Mouse (Mus musculus) CH12.LX (cell line): Measurements from ENCODE around the gene Cytip. TPM values are rescaled to one million over a fixed set of nuclear protein-coding genes. Genes with fewer than 3 reads are reported as not detected.

Source experiments
- DNase-seq: peaks from one replicate; pipeline ENCODE4 v3.0.0-alpha.2; 2013; ENCODE audit errors: extremely low read depth
- H3K27ac ChIP-seq: 2 replicates; pipeline ENCODE4 v1.5.1; 2012; ENCODE audit warnings: low read depth, mild to moderate bottlenecking, control low read depth, moderate library complexity; ENCODE audit not compliant: insufficient read depth
- H3K27me3 ChIP-seq: replicated peaks from 2 replicates; pipeline ENCODE3; 2012; ENCODE audit warnings: inconsistent platforms
- H3K36me3 ChIP-seq, 2 experiments: replicated peaks in 1 of 2; 2 replicates each; pipeline versions ENCODE3 to v1.6.1; 2012; ENCODE audit warnings: inconsistent platforms in 1 of 2, low read length in 1 of 2, mild to moderate bottlenecking in 1 of 2, mixed read lengths in 1 of 2, moderate library complexity in 1 of 2; ENCODE audit not compliant: control insufficient read depth in 1 of 2, insufficient read depth in 1 of 2
- H3K4me1 ChIP-seq, 2 experiments: 2 replicates each; pipeline ENCODE4 v1.6.1; 2012; ENCODE audit warnings: inconsistent platforms in 1 of 2, moderate library complexity in 1 of 2; ENCODE audit not compliant: insufficient read depth in 2 of 2, control insufficient read depth in 1 of 2
- H3K4me2 ChIP-seq: 2 replicates; pipeline ENCODE4 v1.6.1; 2012; ENCODE audit warnings: low read depth, mild to moderate bottlenecking, control low read depth; ENCODE audit not compliant: poor library complexity, insufficient read depth, severe bottlenecking
- H3K4me3 ChIP-seq, 3 experiments: fragments of 150-350 bp in 1 of 3; sonication (generic) in 1 of 3; replicated peaks in 1 of 3; 2 replicates each; pipeline versions ENCODE3 to v1.5.1; 2011 to 2012; ENCODE audit warnings: low read depth in 2 of 3, low read length in 2 of 3, mild to moderate bottlenecking in 2 of 3, moderate library complexity in 2 of 3, control low read depth in 1 of 3, improper control_type of control experiment in 1 of 3, inconsistent platforms in 1 of 3, mixed read lengths in 1 of 3; ENCODE audit not compliant: poor library complexity in 1 of 3
- H3K79me2 ChIP-seq: replicated peaks from 2 replicates; pipeline ENCODE4 v1.6.1; 2012; ENCODE audit warnings: mild to moderate bottlenecking, moderate library complexity; ENCODE audit not compliant: control insufficient read depth, poor library complexity, insufficient read depth, severe bottlenecking; ENCODE audit errors: extremely low read depth
- H3K9ac ChIP-seq: 2 replicates; pipeline ENCODE4 v1.6.1; 2012; ENCODE audit warnings: low read depth, mild to moderate bottlenecking, control low read depth, moderate library complexity; ENCODE audit not compliant: insufficient read depth
- H3K9me3 ChIP-seq: replicated peaks from 2 replicates; pipeline ENCODE3; 2012; ENCODE audit warnings: low read length, inconsistent platforms, mixed read lengths
- CHD2 ChIP-seq: IDR thresholded peaks from 2 replicates; pipeline ENCODE4 v1.6.1; 2011; ENCODE audit warnings: low read length, improper control_type of control experiment
- CTCF ChIP-seq, 2 experiments: IDR thresholded peaks in 1 of 2; conservative IDR thresholded peaks in 1 of 2; 2 replicates each; pipeline ENCODE4 v1.5.1; 2011 to 2012; ENCODE audit warnings: low read depth in 2 of 2, low read length in 2 of 2, improper control_type of control experiment in 1 of 2, inconsistent platforms in 1 of 2, mild to moderate bottlenecking in 1 of 2, moderate library complexity in 1 of 2
- GABPA ChIP-seq: IDR thresholded peaks from 2 replicates; pipeline ENCODE4 v1.6.1; 2012; ENCODE audit warnings: low read depth, low read length, improper control_type of control experiment, inconsistent platforms; ENCODE audit not compliant: insufficient replicate concordance
- HCFC1 ChIP-seq: IDR thresholded peaks from 2 replicates; pipeline ENCODE4 v1.6.1; 2012; ENCODE audit warnings: low read depth, mild to moderate bottlenecking, inconsistent platforms, low read length, improper control_type of control experiment
- IRF4 ChIP-seq: IDR thresholded peaks from 2 replicates; pipeline ENCODE4 v1.6.1; 2014; ENCODE audit warnings: low read depth, mild to moderate bottlenecking, inconsistent platforms, low read length, improper control_type of control experiment
- MAFK ChIP-seq: IDR thresholded peaks from 2 replicates; pipeline ENCODE4 v1.6.1; 2011; ENCODE audit warnings: low read length, improper control_type of control experiment; ENCODE audit not compliant: insufficient replicate concordance
- MEF2A ChIP-seq: IDR thresholded peaks from 2 replicates; pipeline ENCODE4 v1.6.1; 2014; ENCODE audit warnings: low read depth, mild to moderate bottlenecking, inconsistent platforms, low read length, improper control_type of control experiment, borderline replicate concordance
- NELFE ChIP-seq: IDR thresholded peaks from 2 replicates; pipeline ENCODE4 v1.6.1; 2011; ENCODE audit warnings: low read depth, low read length, improper control_type of control experiment
- PAX5 ChIP-seq: IDR thresholded peaks from 2 replicates; pipeline ENCODE4 v1.6.1; 2012; ENCODE audit warnings: low read length, inconsistent platforms, mixed read lengths
- POLR2A ChIP-seq: IDR thresholded peaks from 2 replicates; pipeline ENCODE4 v1.6.1; 2011; ENCODE audit warnings: low read depth, mild to moderate bottlenecking, improper control_type of control experiment, low read length
- RAD21 ChIP-seq: IDR thresholded peaks from 2 replicates; pipeline ENCODE4 v1.6.1; 2011; ENCODE audit warnings: low read depth, mild to moderate bottlenecking, low read length, improper control_type of control experiment, moderate library complexity
- RCOR1 ChIP-seq: conservative IDR thresholded peaks from 2 replicates; pipeline ENCODE4 v1.6.1; 2012; ENCODE audit warnings: low read depth, mild to moderate bottlenecking, inconsistent platforms, low read length, improper control_type of control experiment
- TBP ChIP-seq: conservative IDR thresholded peaks from 2 replicates; pipeline ENCODE4 v1.6.1; 2011; ENCODE audit warnings: low read depth, low read length, improper control_type of control experiment
- ZMIZ1 ChIP-seq: IDR thresholded peaks from 2 replicates; pipeline ENCODE4 v1.6.1; 2012; ENCODE audit warnings: low read depth, mild to moderate bottlenecking, inconsistent platforms, low read length, improper control_type of control experiment
- ZNF384 ChIP-seq: IDR thresholded peaks from 2 replicates; pipeline ENCODE4 v1.6.1; 2012; ENCODE audit warnings: low read depth, low read length, improper control_type of control experiment, inconsistent platforms
- dilution Hi-C: fragments of 300-500 bp; cut with MboI; formaldehyde crosslinking; loops from 2 replicates; pipeline ENCODE4 v1.14.3; 2020; ENCODE audit warnings: low sequenced_read_pairs; ENCODE audit not compliant: extremely low pct_unique_long_range_greater_than_20kb, extremely low pct_ligation_motif_present
- in situ Hi-C: fragments of 300-500 bp; cut with MboI; formaldehyde crosslinking; loops from 3 replicates; pipeline ENCODE4 v1.14.3; 2019; ENCODE audit warnings: low sequenced_read_pairs, low pct_ligation_motif_present, low pct_unique_long_range_greater_than_20kb, mixed read lengths
- polyA plus RNA-seq: library from polyadenylated mRNA; unstranded; fragments of >175 nt; gene quantifications from 2 replicates; pipeline ENCODE4 v1.2.1, GENCODE M21; 2012; ENCODE audit warnings: low read depth; ENCODE audit not compliant: insufficient read length
- total RNA-seq, 2 experiments: library from RNA; depleted of rRNA; stranded (reverse); fragments of 300-350 nt in 1 of 2; fragments of >200 nt in 1 of 2; gene quantifications; 2 replicates each; pipeline ENCODE4 v1.2.3; 2012 to 2014

Gene Cytip
- total and polyA plus RNA-seq, 3 experiments, result 43.1 to 61.3 (median 55.9) TPM

DNA sequence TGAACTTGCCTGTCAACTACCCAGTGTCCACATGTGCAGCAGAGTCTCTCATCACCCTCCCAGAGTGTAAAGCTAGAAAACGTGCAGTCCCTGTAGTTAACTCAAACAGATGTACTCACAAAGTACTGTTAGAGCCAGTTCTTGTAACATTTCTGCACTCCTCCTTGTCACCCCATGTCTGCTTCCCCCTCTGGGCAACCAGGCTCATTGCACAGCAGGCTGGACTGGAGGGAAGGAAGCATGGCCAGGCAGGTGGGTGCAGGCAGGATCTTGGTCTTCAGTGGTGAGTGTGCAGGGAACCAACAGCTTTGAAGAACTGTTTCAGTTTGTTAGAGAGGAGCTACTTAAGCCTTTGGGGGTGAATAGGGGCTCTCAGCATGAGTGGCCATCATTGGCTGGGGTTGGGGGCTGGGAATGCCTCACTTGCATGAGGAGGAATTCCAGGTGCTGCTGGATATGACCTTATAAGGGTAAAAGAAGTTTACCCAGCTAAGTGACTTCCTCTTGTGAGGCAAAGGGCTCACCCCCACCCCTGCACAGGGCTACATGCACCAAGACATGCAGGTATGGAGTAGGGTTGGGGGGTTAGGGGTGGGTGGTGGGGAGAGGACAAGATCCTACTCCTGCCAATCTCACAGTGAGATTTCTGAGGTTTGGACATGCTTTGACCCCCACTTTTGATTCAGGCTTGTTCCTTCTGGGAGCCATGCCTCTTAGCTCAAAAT is 31.7 kb downstream of the Cytip start:
- in situ Hi-C loops (no loop called here), dilution Hi-C loops (no loop called here)
- H3K4me2 ChIP-seq, result no peak overlapping the region
- no peak overlapping the region for H3K9ac ChIP-seq
- DNase-seq, result no peak
- peaks cover 17 to 52% of the 10 kb centered on the region in 2 experiments for H3K4me1 ChIP-seq
- no peak overlapping the region for H3K27ac ChIP-seq
- no peak overlapping the region for H3K4me3 ChIP-seq
- no peaks in the 10 kb centered on the region for H3K27me3 ChIP-seq
- H3K36me3 ChIP-seq, result no peaks in the 10 kb centered on the region
- peaks cover 8% of the 10 kb centered on the region for H3K79me2 ChIP-seq
- TF ChIP-seq NELFE, result no peak
- no peak for TF ChIP-seq MEF2A
- TF ChIP-seq RAD21, result peak; percentile 19
- TF ChIP-seq CTCF (conservative IDR thresholded peaks at IDR 0.05 in 1 of 2, IDR thresholded peaks at IDR 0.05 in 1 of 2; ENCODE audit: low read depth in 2 of 2, low read length in 2 of 2), result peak; percentile 9 to 40; a peak in 2 of 4 replicates
- H3K9me3 ChIP-seq, result no peaks in the 10 kb centered on the region

- H3K36me3 ChIP-seq, result no peaks in the 10 kb centered on the region
- dilution Hi-C loops, result no loop called here
- no peak overlapping the region for H3K27ac ChIP-seq
- H3K79me2 ChIP-seq, result peaks cover 23% of the 10 kb centered on the region
- no peaks in the 10 kb centered on the region for H3K27me3 ChIP-seq
- no peaks in the 10 kb centered on the region for H3K9me3 ChIP-seq
- in situ Hi-C loops, result no loop called here
- H3K4me3 ChIP-seq, result no peak overlapping the region
- TF ChIP-seq HCFC1, result no peak
- TF ChIP-seq IRF4, result no peak
- TF ChIP-seq RCOR1, result no peak
- TF ChIP-seq MAFK, result no peak
- TF ChIP-seq RAD21, result no peak
- TF ChIP-seq CHD2, result no peak
- no peak for TF ChIP-seq TBP
- no peak for TF ChIP-seq ZMIZ1
- TF ChIP-seq PAX5, result no peak
- no peak for TF ChIP-seq GABPA
- TF ChIP-seq ZNF384, result no peak
- no peak for TF ChIP-seq NELFE
- no peak for TF ChIP-seq POLR2A
- DNase-seq, result no peak
- no peak overlapping the region for H3K9ac ChIP-seq
- 0 out of 2 replicates have a peak overlapping the region, but pooled peaks have one; percentile 0 for H3K4me2 ChIP-seq
- H3K4me1 ChIP-seq, result peaks cover 9 to 35% of the 10 kb centered on the region in 2 experiments
Measured at GRCm38 (mm10) chr2:58161813-58162212, 33.5 kb downstream of the Cytip start.
